Mouse (Mus musculus) small intestine, adult 2 months (tissue): ENCODE results near the gene Fgf13.

Experiments
- CTCF ChIP-seq: fragments of 200-500 bp; IDR thresholded peaks from 2 replicates; pipeline ENCODE4 v1.5.1; 2012; ENCODE audit warnings: low read depth, mild to moderate bottlenecking, control low read depth, inconsistent platforms, low read length, moderate library complexity, mixed read lengths; ENCODE audit not compliant: insufficient replicate concordance, insufficient read length; ENCODE audit errors: extremely low read depth
- POLR2A ChIP-seq: fragments of 200-500 bp; IDR thresholded peaks from 2 replicates; pipeline ENCODE4 v1.6.1; 2012; ENCODE audit warnings: low read depth, mild to moderate bottlenecking, control low read depth, inconsistent platforms, low read length, moderate library complexity

DNA sequence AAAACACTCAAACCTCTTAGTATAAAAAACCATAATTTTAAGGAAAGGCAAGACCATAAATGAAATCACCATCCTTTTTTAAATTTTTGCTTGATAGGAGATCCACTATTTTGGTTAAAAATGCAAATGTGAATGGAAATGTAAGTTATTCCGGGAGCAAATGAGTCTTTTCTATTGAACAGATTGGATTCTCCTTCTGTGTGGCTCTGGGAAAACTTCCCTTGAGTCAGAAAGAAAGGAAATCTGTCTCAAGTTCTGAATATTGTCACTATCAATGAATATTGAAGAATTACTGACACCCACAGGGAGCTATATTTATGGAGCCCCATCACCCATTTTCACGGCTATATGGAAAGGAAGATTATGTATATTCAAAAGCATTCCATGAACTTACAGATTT, 401.1 kb downstream of the Fgf13 start:
- TF ChIP-seq POLR2A (no peak), CTCF (no peak)
